Mouse (Mus musculus): ENCODE measurements at regions not wholly inside any gene's neighbourhood (a gene's known extent, or its start where the extent isn't known, plus 50 kb on each side); places are given as distances from the start of the nearest gene placed in this dataset.
"Not testable (repeated sequence)": the region's sequence is repeated elsewhere in the genome, so short reads cannot be mapped to it uniquely, and the experiment has no call there.

DNA sequence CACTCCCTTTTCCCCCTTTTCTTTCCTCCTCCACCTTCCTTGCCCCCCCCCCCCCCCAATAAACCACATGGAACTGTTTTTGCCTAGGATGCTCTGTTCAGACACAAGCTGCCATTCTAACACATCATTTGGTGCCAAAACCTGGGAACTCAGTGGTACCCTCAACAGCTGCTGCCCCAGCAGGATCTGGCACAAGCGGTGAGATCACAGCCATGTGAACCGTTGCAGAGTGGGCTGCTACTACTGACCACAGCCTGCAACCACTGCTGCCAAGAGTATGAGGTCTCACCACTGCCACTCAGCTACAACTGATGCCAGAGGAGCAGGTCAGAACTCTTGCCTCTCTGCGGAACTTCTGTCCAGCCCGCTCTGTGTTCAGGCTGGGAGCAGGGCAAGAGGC lies 206.2 kb downstream of the Pcsk1 start:
- H3K27ac ChIP-seq (replicated peaks): no peak overlapping the region
- no peaks in the 10 kb centered on the region for H3K9me3 ChIP-seq
- no peak overlapping the region for H3K4me2 ChIP-seq (replicated peaks)
- ATAC-seq (ENCODE audit: low FRiP score, low read depth): no peak
- H3K4me3 ChIP-seq: no peak overlapping the region
- 92% methylated on average over 4 of the region's 4 CpGs for WGBS
- no peak overlapping the region for H3K9ac ChIP-seq (replicated peaks)
- no peaks in the 10 kb centered on the region for H3K27me3 ChIP-seq
- H3K36me3 ChIP-seq: no peaks in the 10 kb centered on the region
- H3K4me1 ChIP-seq: no peaks in the 10 kb centered on the region

DNA sequence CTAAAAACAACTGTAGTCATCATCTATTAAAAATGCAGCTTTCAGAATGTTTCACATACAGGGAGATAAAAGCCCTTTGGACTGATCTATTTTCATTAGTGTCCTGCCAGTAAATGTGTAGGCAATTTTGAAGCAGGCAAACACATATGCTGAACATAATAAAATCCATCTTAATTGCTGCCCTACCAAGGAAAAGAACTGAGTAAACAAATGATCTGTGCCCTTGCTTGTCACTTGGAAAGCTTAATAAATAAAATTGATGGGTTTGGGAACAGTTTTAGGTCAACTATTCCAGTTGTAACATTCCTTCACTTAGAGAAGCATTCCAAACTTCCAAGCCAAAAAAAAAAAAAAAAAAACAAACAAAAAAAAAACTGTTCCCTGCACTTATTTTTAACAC lies 230.2 kb downstream of the Pcsk1 start:
- no peak overlapping the region for H3K4me2 ChIP-seq (replicated peaks)
- H3K27ac ChIP-seq (replicated peaks): no peak overlapping the region
- no peaks in the 10 kb centered on the region for H3K9me3 ChIP-seq
- no peak for ATAC-seq (ENCODE audit: low FRiP score, low read depth)
- no peak overlapping the region for H3K9ac ChIP-seq (replicated peaks)
- no peaks in the 10 kb centered on the region for H3K27me3 ChIP-seq
- H3K36me3 ChIP-seq: no peaks in the 10 kb centered on the region
- no peaks in the 10 kb centered on the region for H3K4me1 ChIP-seq
- no peak overlapping the region for H3K4me3 ChIP-seq

GRCm38 (mm10) chr13:75320239-75320638 lies 230.6 kb downstream of the Pcsk1 start:
- H3K4me2 ChIP-seq (replicated peaks): no peak overlapping the region
- H3K27ac ChIP-seq (replicated peaks): no peak overlapping the region
- H3K9ac ChIP-seq (replicated peaks): no peak overlapping the region
- H3K36me3 ChIP-seq: no peaks in the 10 kb centered on the region
- H3K4me1 ChIP-seq: no peaks in the 10 kb centered on the region
- WGBS: 33% methylated on average over 1 of the region's 1 CpGs
- no peak overlapping the region for H3K4me3 ChIP-seq
- no peaks in the 10 kb centered on the region for H3K9me3 ChIP-seq
- H3K27me3 ChIP-seq: no peaks in the 10 kb centered on the region
- no peak for ATAC-seq (ENCODE audit: low FRiP score, low read depth)

GRCm38 (mm10) chr13:75337054-75337453 lies 247.4 kb downstream of the Pcsk1 start:
- Histone ChIP-seq H3K36me3 (no peaks in the 10 kb centered on the region), H3K4me3 (no peak overlapping the region), H3K27me3 (no peaks in the 10 kb centered on the region), H3K4me1 (no peaks in the 10 kb centered on the region), H3K27ac (replicated peaks) (no peak overlapping the region), H3K9ac (replicated peaks) (no peak overlapping the region), H3K4me2 (replicated peaks) (no peak overlapping the region), H3K9me3 (no peaks in the 10 kb centered on the region)
- 91% methylated on average over 5 of the region's 5 CpGs for WGBS
- ATAC-seq (ENCODE audit: low FRiP score, low read depth): no peak

DNA sequence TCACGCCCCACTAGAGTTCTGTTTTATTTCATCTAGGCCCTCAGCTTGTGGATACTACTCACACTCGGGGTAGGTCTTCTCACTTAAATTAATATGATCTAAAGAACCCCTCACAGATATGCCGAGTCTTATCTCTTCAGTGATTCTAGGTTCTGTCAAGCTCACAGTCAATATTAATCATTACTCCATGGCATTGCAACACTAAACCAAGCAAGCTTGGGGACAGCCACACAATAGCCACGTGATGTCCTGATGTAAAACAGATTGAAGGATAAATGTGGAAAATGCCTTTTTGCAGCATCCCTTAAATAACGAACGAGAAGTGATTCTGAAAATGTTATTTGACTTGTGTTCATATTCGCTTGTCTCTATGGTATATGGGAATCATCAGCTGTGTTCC lies 253.8 kb downstream of the Pcsk1 start:
- no peak for ATAC-seq (ENCODE audit: low FRiP score, low read depth)
- H3K9ac ChIP-seq (replicated peaks): no peak overlapping the region
- no peaks in the 10 kb centered on the region for H3K27me3 ChIP-seq
- no peaks in the 10 kb centered on the region for H3K9me3 ChIP-seq
- H3K4me3 ChIP-seq: no peak overlapping the region
- no peaks in the 10 kb centered on the region for H3K36me3 ChIP-seq
- no peak overlapping the region for H3K27ac ChIP-seq (replicated peaks)
- no peaks in the 10 kb centered on the region for H3K4me1 ChIP-seq
- 81% methylated on average over 7 of the region's 7 CpGs for WGBS
- no peak overlapping the region for H3K4me2 ChIP-seq (replicated peaks)

- Histone ChIP-seq H3K36me3 (no peaks in the 10 kb centered on the region), H3K27me3 (no peaks in the 10 kb centered on the region), H3K27ac (replicated peaks) (no peak overlapping the region), H3K9ac (replicated peaks) (no peak overlapping the region), H3K9me3 (no peaks in the 10 kb centered on the region), H3K4me1 (no peaks in the 10 kb centered on the region), H3K4me2 (replicated peaks) (no peak overlapping the region), H3K4me3 (no peak overlapping the region)
- WGBS: 83% methylated on average over 3 of the region's 3 CpGs
- no peak for ATAC-seq (ENCODE audit: low FRiP score, low read depth)
Observed at GRCm38 (mm10) chr13:75366723-75367426, 277.2 kb downstream of the Pcsk1 start.

DNA sequence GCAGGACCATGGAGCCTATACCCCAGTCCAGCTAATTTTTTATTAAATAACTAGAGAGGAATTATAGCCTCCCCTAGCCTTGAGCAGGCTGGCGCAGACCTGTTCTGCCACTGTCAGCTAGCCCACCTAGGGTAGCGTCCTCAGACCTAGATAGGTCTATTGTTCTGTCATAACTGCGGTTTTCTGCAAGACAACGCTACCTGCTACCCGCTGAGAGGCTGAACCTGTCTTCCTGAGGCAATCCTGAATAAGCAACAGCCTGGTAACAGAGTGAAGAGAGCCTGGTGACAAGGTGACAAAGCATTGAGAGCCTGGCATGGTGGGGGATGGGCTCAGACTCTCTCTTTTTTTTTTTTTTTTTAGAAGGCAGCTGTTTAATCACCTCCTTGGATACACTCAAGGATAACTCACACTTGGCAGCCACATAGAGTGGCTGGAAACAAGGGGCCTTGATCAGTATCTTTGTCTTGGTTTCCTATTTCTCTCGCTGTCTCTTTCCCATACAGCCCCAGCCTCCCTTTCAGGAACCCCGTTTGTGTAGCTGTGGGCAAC lies 278.7 kb downstream of the Pcsk1 start:
- H3K9ac ChIP-seq (replicated peaks): no peak overlapping the region
- ATAC-seq (ENCODE audit: low FRiP score, low read depth): no peak
- H3K9me3 ChIP-seq: no peaks in the 10 kb centered on the region
- 62% methylated on average over 7 of the region's 7 CpGs for WGBS
- no peak overlapping the region for H3K4me2 ChIP-seq (replicated peaks)
- H3K4me3 ChIP-seq: no peak overlapping the region
- no peak overlapping the region for H3K27ac ChIP-seq (replicated peaks)
- no peaks in the 10 kb centered on the region for H3K4me1 ChIP-seq
- H3K36me3 ChIP-seq: no peaks in the 10 kb centered on the region
- no peaks in the 10 kb centered on the region for H3K27me3 ChIP-seq

DNA sequence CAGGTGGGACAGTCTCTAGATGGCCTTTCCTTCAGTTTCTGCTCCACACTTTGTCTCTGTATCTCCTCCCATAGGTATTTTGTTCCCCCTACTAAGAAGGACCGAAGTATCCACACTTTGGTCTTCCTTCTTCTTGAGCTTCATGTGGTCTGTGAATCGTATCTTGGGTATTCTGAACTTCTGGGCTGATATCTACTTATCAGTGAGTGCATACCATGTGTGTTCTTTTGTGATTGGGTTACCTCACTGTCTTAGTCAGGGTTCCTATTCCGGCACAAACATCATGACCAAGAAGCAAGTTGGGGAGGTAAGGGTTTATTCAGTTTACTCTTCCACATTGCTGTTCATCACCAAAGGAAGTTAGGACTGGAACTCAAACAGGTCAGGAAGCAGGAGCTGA lies 287.5 kb downstream of the Pcsk1 start:
- 92% methylated on average over 3 of the region's 3 CpGs for WGBS
- not testable (repeated sequence) for H3K4me2 ChIP-seq (replicated peaks); H3K36me3 ChIP-seq; H3K9me3 ChIP-seq; H3K4me1 ChIP-seq; ATAC-seq (ENCODE audit: low FRiP score, low read depth); H3K27ac ChIP-seq (replicated peaks); H3K4me3 ChIP-seq; H3K9ac ChIP-seq (replicated peaks); H3K27me3 ChIP-seq

- H3K4me3 ChIP-seq: no peak overlapping the region
- H3K4me1 ChIP-seq: no peaks in the 10 kb centered on the region
- 93% methylated on average over 1 of the region's 1 CpGs for WGBS
- H3K27ac ChIP-seq (replicated peaks): no peak overlapping the region
- no peaks in the 10 kb centered on the region for H3K9me3 ChIP-seq
- no peak overlapping the region for H3K4me2 ChIP-seq (replicated peaks)
- no peaks in the 10 kb centered on the region for H3K27me3 ChIP-seq
- no peak for ATAC-seq (ENCODE audit: low FRiP score, low read depth)
- H3K36me3 ChIP-seq: no peaks in the 10 kb centered on the region
- H3K9ac ChIP-seq (replicated peaks): no peak overlapping the region
Observed at GRCm38 (mm10) chr13:75377717-75378116, 288.1 kb downstream of the Pcsk1 start.

GRCm38 (mm10) chr13:75384631-75385340 lies 295.2 kb downstream of the Pcsk1 start:
- H3K9ac ChIP-seq (replicated peaks): no peak overlapping the region
- 80% methylated on average over 4 of the region's 4 CpGs for WGBS
- H3K27ac ChIP-seq (replicated peaks): no peak overlapping the region
- H3K36me3 ChIP-seq: no peaks in the 10 kb centered on the region
- H3K4me3 ChIP-seq: no peak overlapping the region
- H3K27me3 ChIP-seq: no peaks in the 10 kb centered on the region
- H3K4me2 ChIP-seq (replicated peaks): no peak overlapping the region
- ATAC-seq (ENCODE audit: low FRiP score, low read depth): no peak
- H3K9me3 ChIP-seq: no peaks in the 10 kb centered on the region
- no peaks in the 10 kb centered on the region for H3K4me1 ChIP-seq

GRCm38 (mm10) chr13:75389211-75389610 lies 299.6 kb downstream of the Pcsk1 start:
- no peak overlapping the region for H3K4me2 ChIP-seq (replicated peaks)

DNA sequence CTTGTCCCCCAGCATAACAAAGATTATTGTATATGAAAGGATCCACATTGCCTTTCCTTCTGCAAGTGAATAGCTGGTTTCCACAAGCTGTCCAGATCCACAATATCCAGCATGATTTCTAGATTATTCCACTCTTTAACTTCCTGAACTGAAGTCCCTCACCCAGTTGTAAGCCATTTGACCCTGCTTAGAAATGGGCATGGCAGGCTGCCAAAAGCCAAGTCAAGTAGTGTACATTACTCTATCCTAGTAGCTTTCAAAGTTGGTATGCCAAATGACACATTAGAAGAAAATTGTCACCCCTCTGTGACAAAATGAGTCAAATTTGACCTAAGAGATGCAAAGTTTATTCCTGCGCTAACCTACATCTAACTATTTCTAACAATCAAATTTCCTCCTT lies 300.6 kb downstream of the Pcsk1 start:
- no peak overlapping the region for H3K4me2 ChIP-seq (replicated peaks)
- H3K36me3 ChIP-seq: no peaks in the 10 kb centered on the region
- ATAC-seq (ENCODE audit: low FRiP score, low read depth): no peak
- H3K9ac ChIP-seq (replicated peaks): no peak overlapping the region
- no peak overlapping the region for H3K4me3 ChIP-seq
- no peaks in the 10 kb centered on the region for H3K27me3 ChIP-seq
- WGBS: 93% methylated on average over 1 of the region's 1 CpGs
- no peak overlapping the region for H3K27ac ChIP-seq (replicated peaks)
- H3K9me3 ChIP-seq: no peaks in the 10 kb centered on the region
- H3K4me1 ChIP-seq: no peaks in the 10 kb centered on the region

More at GRCm38 (mm10) chr13:75389211-75389610, 299.6 kb downstream of the Pcsk1 start:
- Histone ChIP-seq H3K4me1 (no peaks in the 10 kb centered on the region), H3K9me3 (no peaks in the 10 kb centered on the region), H3K27me3 (no peaks in the 10 kb centered on the region), H3K4me3 (no peak overlapping the region), H3K9ac (replicated peaks) (no peak overlapping the region), H3K36me3 (no peaks in the 10 kb centered on the region), H3K27ac (replicated peaks) (no peak overlapping the region)
- 95% methylated on average over 1 of the region's 1 CpGs for WGBS
- ATAC-seq (ENCODE audit: low FRiP score, low read depth): no peak
